In genomic region chr3:19426130-19426556, GRCm38 (mm10) we compare ENCODE assay signal across 10 mouse cellular contexts.
DNase-seq lines count a peak whose midpoint lies in the region.
"Had no signal": no experiment of that assay in that cellular context is flagged by ENCODE, and none has a peak within 500 bp of the region (broad histone marks: within the 10 kb centered on the region; RNA-seq: fewer than 3 reads in every experiment).

No protein-coding gene starts in this region.

- H3K9me3 ChIP-seq in midbrain, embryonic 10.5 days (replicated peaks) = no peaks in the 10 kb centered on the region

- no peak overlapping the region for H3K4me3 ChIP-seq in midbrain, embryonic 10.5 days
- H3K4me3 ChIP-seq: heart, adult 2 months had no signal

- intact Hi-C loops in heart, postnatal 25 days (cut with DNase I) = no loop called here

- no peaks in the 10 kb centered on the region for H3K27me3 ChIP-seq in midbrain, embryonic 10.5 days (ENCODE audit: low read depth, poor library complexity, severe bottlenecking)

- peak; percentile 11 for DNase-seq in heart, adult 8-10 months (ENCODE audit: low spot score)
- DNase-seq in heart, postnatal 25 days (ENCODE audit: low spot score) = no peak
- DNase-seq in forelimb bud, embryonic 11.5 days (ENCODE audit: low read depth, low spot score) = peak; percentile 17
- DNase-seq in kidney, postnatal 14 days = peak; percentile 55
- DNase-seq in skeletal muscle tissue, adult 2 months (ENCODE audit: low read depth, low spot score) = peak; percentile 44
- DNase-seq in cerebellum, postnatal 25 days = no peak
- no peak for DNase-seq in neural tube, embryonic 10.5 days (ENCODE audit: extremely low spot score, low spot score)
- no peak for DNase-seq in midbrain, embryonic 10.5 days (ENCODE audit: low spot score)
- DNase-seq: left cerebral cortex, postnatal 4 days had no signal

- no peaks in the 10 kb centered on the region for H3K4me1 ChIP-seq in midbrain, embryonic 10.5 days

- H3K36me3 ChIP-seq in midbrain, embryonic 10.5 days = no peaks in the 10 kb centered on the region

- WGBS in midbrain, embryonic 10.5 days = 92% methylated on average over 1 of the region's 1 CpGs

- H3K27ac ChIP-seq in midbrain, embryonic 10.5 days (replicated peaks) = no peak overlapping the region
- H3K27ac ChIP-seq: heart, adult 2 months had no signal

Comparison
In these comparisons a context has a peak if more than half of its experiments do, and no peak if none do; other contexts are left out.
1. DNase-seq: peak in heart, adult 8-10 months (single experiment), forelimb bud, embryonic 11.5 days (single experiment), kidney, postnatal 14 days (single experiment) and skeletal muscle tissue, adult 2 months (single experiment); none in heart, postnatal 25 days (single experiment), cerebellum, postnatal 25 days (0 of 2), neural tube, embryonic 10.5 days (single experiment) and midbrain, embryonic 10.5 days (single experiment).